Mouse (Mus musculus): ENCODE measurements around the gene Tmem88b. TPM values are rescaled to one million over a fixed set of nuclear protein-coding genes. Genes with fewer than 3 reads are reported as not detected.
"Not testable (repeated sequence)": the region's sequence is repeated elsewhere in the genome, so short reads cannot be mapped to it uniquely, and the experiment has no call there.

Tmem88b gene
- polyA plus RNA-seq, 1 experiment from 2014 or later = 0.26 TPM

- H3K36me3 ChIP-seq = peaks cover 66% of the 10 kb centered on the region
- peak within 1 kb of the TSS; percentile 62 for H3K4me2 ChIP-seq
- peaks cover 25% of the 10 kb centered on the region for H3K4me1 ChIP-seq
- no peaks in the 10 kb centered on the region for H3K9me3 ChIP-seq
- peak within 1 kb of the TSS; percentile 87 for H3K27ac ChIP-seq
- H3K4me3 ChIP-seq = peak within 1 kb of the TSS; percentile 91
- under 1% methylated on average over 58 of the region's 60 CpGs for WGBS
- no peaks in the 10 kb centered on the region for H3K27me3 ChIP-seq
- peak within 1 kb of the TSS; percentile 97 for H3K9ac ChIP-seq
- peak; percentile 99 for ATAC-seq (ENCODE audit: borderline replicate concordance, extremely low read depth, low FRiP score, low TSS enrichment)
These were observed 26.4 kb upstream of the Tmem88b start, which contains the start of gene Ccnl2 for GRCm38 (mm10) chr4:155811929-155812664. Gene Ccnl2, plus strand, starts transcription at chr4:155812489.

- Histone ChIP-seq H3K9me3 (no peaks in the 10 kb centered on the region), H3K27me3 (no peaks in the 10 kb centered on the region), H3K9ac (no peak overlapping the region), H3K4me3 (no peak overlapping the region), H3K36me3 (peaks cover 40% of the 10 kb centered on the region), H3K27ac (no peak overlapping the region), H3K4me1 (peaks cover 22% of the 10 kb centered on the region), H3K4me2 (no peak overlapping the region)
- ATAC-seq (ENCODE audit: borderline replicate concordance, extremely low read depth, low FRiP score, low TSS enrichment) = no peak
- WGBS = 85% methylated on average over 3 of the region's 3 CpGs
These were observed 22.2 kb upstream of the Tmem88b start for GRCm38 (mm10) chr4:155807841-155808240.

GRCm38 (mm10) chr4:155803340-155804041 lies 17.8 kb upstream of the Tmem88b start:
- Histone ChIP-seq H3K27me3 (no peaks in the 10 kb centered on the region), H3K4me3 (peak overlapping the region; percentile 81), H3K27ac (peak overlapping the region; percentile 66), H3K9ac (peak overlapping the region; percentile 73), H3K9me3 (no peaks in the 10 kb centered on the region), H3K36me3 (peaks cover 16% of the 10 kb centered on the region), H3K4me2 (peak overlapping the region; percentile 61), H3K4me1 (peaks cover 17% of the 10 kb centered on the region)
- peak; percentile 98 for ATAC-seq (ENCODE audit: borderline replicate concordance, extremely low read depth, low FRiP score, low TSS enrichment)
- WGBS = under 1% methylated on average over 58 of the region's 58 CpGs

- 12% methylated on average over 12 of the region's 12 CpGs for WGBS
- ATAC-seq (ENCODE audit: borderline replicate concordance, extremely low read depth, low FRiP score, low TSS enrichment) = no peak
- Histone ChIP-seq H3K9me3 (no peaks in the 10 kb centered on the region), H3K36me3 (peaks cover 9% of the 10 kb centered on the region), H3K4me1 (peaks cover 17% of the 10 kb centered on the region), H3K27ac (peak within 1 kb of the TSS; percentile 66), H3K27me3 (no peaks in the 10 kb centered on the region), H3K4me3 (peak within 1 kb of the TSS; percentile 81), H3K9ac (peak within 1 kb of the TSS; percentile 73), H3K4me2 (peak within 1 kb of the TSS; percentile 61)
These were observed 17.2 kb upstream of the Tmem88b start, which contains the start of gene Mrpl20 for GRCm38 (mm10) chr4:155802741-155803339. Gene Mrpl20, plus strand, starts transcription at chr4:155802878.

GRCm38 (mm10) chr4:155802075-155802474 lies 16.4 kb upstream of the Tmem88b start:
- Histone ChIP-seq H3K4me3 (no peak overlapping the region), H3K4me1 (peaks cover 17% of the 10 kb centered on the region), H3K9ac (no peak overlapping the region), H3K9me3 (no peaks in the 10 kb centered on the region), H3K4me2 (no peak overlapping the region), H3K27me3 (no peaks in the 10 kb centered on the region), H3K27ac (no peak overlapping the region), H3K36me3 (peaks cover 3% of the 10 kb centered on the region; the same call in 1 of the 2 replicates)
- 89% methylated on average over 1 of the region's 1 CpGs for WGBS
- ATAC-seq (ENCODE audit: borderline replicate concordance, extremely low read depth, low FRiP score, low TSS enrichment) = no peak

- no peak for ATAC-seq (ENCODE audit: borderline replicate concordance, extremely low read depth, low FRiP score, low TSS enrichment)
- 41% methylated on average over 2 of the region's 2 CpGs for WGBS
- no peak overlapping the region for H3K9ac ChIP-seq
- no peaks in the 10 kb centered on the region for H3K36me3 ChIP-seq
- no peaks in the 10 kb centered on the region for H3K4me1 ChIP-seq
- H3K27ac ChIP-seq = no peak overlapping the region
- H3K4me2 ChIP-seq = no peak overlapping the region
- H3K4me3 ChIP-seq = no peak overlapping the region
- H3K27me3 ChIP-seq = no peaks in the 10 kb centered on the region
- H3K9me3 ChIP-seq = no peaks in the 10 kb centered on the region
These were observed 8.1 kb upstream of the Tmem88b start for GRCm38 (mm10) chr4:155793730-155794129.

- no peaks in the 10 kb centered on the region for H3K4me1 ChIP-seq
- H3K36me3 ChIP-seq = no peaks in the 10 kb centered on the region
- H3K27me3 ChIP-seq = no peaks in the 10 kb centered on the region
- H3K4me3 ChIP-seq = no peak overlapping the region
- no peak overlapping the region for H3K4me2 ChIP-seq
- WGBS = 64% methylated on average over 24 of the region's 24 CpGs
- no peak for ATAC-seq (ENCODE audit: borderline replicate concordance, extremely low read depth, low FRiP score, low TSS enrichment)
- no peak overlapping the region for H3K27ac ChIP-seq
- no peak overlapping the region for H3K9ac ChIP-seq
- no peaks in the 10 kb centered on the region for H3K9me3 ChIP-seq
These were observed 5.7 kb upstream of the Tmem88b start for GRCm38 (mm10) chr4:155791240-155791933.

- Histone ChIP-seq H3K9me3 (no peaks in the 10 kb centered on the region), H3K27me3 (no peaks in the 10 kb centered on the region), H3K4me1 (no peaks in the 10 kb centered on the region), H3K9ac (no peak overlapping the region), H3K4me2 (no peak overlapping the region), H3K36me3 (no peaks in the 10 kb centered on the region), H3K4me3 (no peak overlapping the region), H3K27ac (no peak overlapping the region)
- no peak for ATAC-seq (ENCODE audit: borderline replicate concordance, extremely low read depth, low FRiP score, low TSS enrichment)
- 45% methylated on average over 3 of the region's 3 CpGs for WGBS
These were observed 5.0 kb upstream of the Tmem88b start for GRCm38 (mm10) chr4:155790650-155791161.

- WGBS = 78% methylated on average over 3 of the region's 3 CpGs
- no peak for ATAC-seq (ENCODE audit: borderline replicate concordance, extremely low read depth, low FRiP score, low TSS enrichment)
- no peaks in the 10 kb centered on the region for H3K27me3 ChIP-seq
- H3K9ac ChIP-seq = no peak within 1 kb of the TSS
- H3K4me3 ChIP-seq = no peak within 1 kb of the TSS
- no peak within 1 kb of the TSS for H3K27ac ChIP-seq
- H3K4me1 ChIP-seq = no peaks in the 10 kb centered on the region
- no peaks in the 10 kb centered on the region for H3K36me3 ChIP-seq
- no peak within 1 kb of the TSS for H3K4me2 ChIP-seq
- no peaks in the 10 kb centered on the region for H3K9me3 ChIP-seq
These were observed 4.4 kb upstream of the Tmem88b start, which contains the start of gene Ankrd65 for GRCm38 (mm10) chr4:155790021-155790489. Gene Ankrd65, plus strand, starts transcription at chr4:155790439.

GRCm38 (mm10) chr4:155788833-155789232 lies 3.2 kb upstream of the Tmem88b start:
- H3K27ac ChIP-seq = not testable (repeated sequence)
- WGBS = 67% methylated on average over 4 of the region's 4 CpGs

GRCm38 (mm10) chr4:155788300-155788699 lies 2.6 kb upstream of the Tmem88b start:
- no peak overlapping the region for H3K27ac ChIP-seq
- H3K27me3 ChIP-seq = no peaks in the 10 kb centered on the region
- ATAC-seq (ENCODE audit: borderline replicate concordance, extremely low read depth, low FRiP score, low TSS enrichment) = no peak
- H3K9ac ChIP-seq = no peak overlapping the region
- no peak overlapping the region for H3K4me3 ChIP-seq
- peaks cover 5% of the 10 kb centered on the region for H3K4me1 ChIP-seq
- no peaks in the 10 kb centered on the region for H3K36me3 ChIP-seq
- no peak overlapping the region for H3K4me2 ChIP-seq
- WGBS = 58% methylated on average over 3 of the region's 3 CpGs
- no peaks in the 10 kb centered on the region for H3K9me3 ChIP-seq

More at GRCm38 (mm10) chr4:155788833-155789232, 3.2 kb upstream of the Tmem88b start:
- H3K36me3 ChIP-seq; H3K27me3 ChIP-seq; ATAC-seq (ENCODE audit: borderline replicate concordance, extremely low read depth, low FRiP score, low TSS enrichment); H3K4me3 ChIP-seq; H3K9ac ChIP-seq; H3K4me2 ChIP-seq; H3K9me3 ChIP-seq; H3K4me1 ChIP-seq: not testable (repeated sequence)

All from lung, embryonic 15.5 days (tissue).